Mouse (Mus musculus): Measurements from ENCODE around the gene Slc25a47.
"Not testable (repeated sequence)": the region's sequence is repeated elsewhere in the genome, so short reads cannot be mapped to it uniquely, and the experiment has no call there.

DNA sequence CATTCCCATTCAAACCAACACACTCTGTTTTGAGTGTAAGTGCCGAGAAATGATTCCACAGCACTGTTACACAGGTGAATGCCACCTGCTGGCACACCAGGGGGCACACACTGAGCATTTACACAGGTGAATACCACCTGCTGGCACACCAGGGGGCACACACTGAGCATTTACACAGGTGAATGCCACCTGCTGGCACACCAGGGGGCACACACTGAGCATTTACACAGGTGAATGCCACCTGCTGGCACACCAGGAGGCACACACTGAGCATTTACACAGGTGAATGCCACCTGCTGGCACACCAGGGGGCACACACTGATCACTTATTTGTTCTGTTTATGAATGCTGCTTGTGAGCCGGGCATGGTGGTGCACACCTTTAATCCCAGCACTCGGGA lies 12.2 kb downstream of the Slc25a47 start:
- TF ChIP-seq CTCF (IDR thresholded peaks at IDR 0.05; ENCODE audit: borderline replicate concordance, insufficient read depth, low read depth, low read length); POLR2A (IDR thresholded peaks at IDR 0.05; ENCODE audit: borderline replicate concordance, insufficient read depth, low read length): not testable (repeated sequence)
